Mouse (Mus musculus) induced T-regulatory cell, adult 2 months (primary cell): Measurements from ENCODE around the gene Rrp36.

Experiments
- DNase-seq: peaks from one replicate; pipeline ENCODE4 v3.0.0-alpha.2; 2012; ENCODE audit warnings: low read depth

The Rrp36 gene

GRCm38 (mm10) chr17:46647279-46647678 lies 26.9 kb downstream of the Rrp36 start:
- no peak for DNase-seq

GRCm38 (mm10) chr17:46646322-46646662 lies 27.9 kb downstream of the Rrp36 start:
- DNase-seq, result no peak

- DNase-seq, result peak; percentile 99
Measured at GRCm38 (mm10) chr17:46645561-46646321, 28.4 kb downstream of the Rrp36 start, which contains the start of the genes Klc4 and Mrpl2. Klc4 (minus strand) TSS chr17:46646022. Mrpl2 (plus strand) TSS chr17:46646229.

GRCm38 (mm10) chr17:46644916-46645475 lies 29.2 kb downstream of the Rrp36 start:
- no peak for DNase-seq

GRCm38 (mm10) chr17:46644152-46644805 lies 29.9 kb downstream of the Rrp36 start:
- DNase-seq, result no peak

GRCm38 (mm10) chr17:46642060-46642459 lies 32.1 kb downstream of the Rrp36 start:
- DNase-seq, result no peak

- DNase-seq, result no peak
Measured at GRCm38 (mm10) chr17:46639929-46640328, 34.2 kb downstream of the Rrp36 start.

- peak; percentile 72 for DNase-seq
Measured at GRCm38 (mm10) chr17:46636831-46637523, 37.2 kb downstream of the Rrp36 start.

- no peak for DNase-seq
Measured at GRCm38 (mm10) chr17:46629685-46630441, 44.3 kb downstream of the Rrp36 start.

- DNase-seq, result no peak
Measured at GRCm38 (mm10) chr17:46628791-46629684, 45.1 kb downstream of the Rrp36 start, which contains the start of gene Ptk7. Ptk7 (minus strand) TSS chr17:46629504.

GRCm38 (mm10) chr17:46628471-46628790 lies 45.7 kb downstream of the Rrp36 start:
- DNase-seq, result no peak

- DNase-seq, result no peak
Measured at GRCm38 (mm10) chr17:46627409-46627808, 46.7 kb downstream of the Rrp36 start.

- no peak for DNase-seq
Measured at GRCm38 (mm10) chr17:46624598-46624997, 49.6 kb downstream of the Rrp36 start.

GRCm38 (mm10) chr17:46623819-46624557 lies 50.2 kb downstream of the Rrp36 start:
- no peak for DNase-seq

- DNase-seq, result no peak
Measured at GRCm38 (mm10) chr17:46622269-46622668, 51.9 kb downstream of the Rrp36 start.

GRCm38 (mm10) chr17:46621324-46621723 lies 52.8 kb downstream of the Rrp36 start:
- DNase-seq, result no peak

- DNase-seq, result no peak
Measured at GRCm38 (mm10) chr17:46619683-46620357, 54.3 kb downstream of the Rrp36 start.

GRCm38 (mm10) chr17:46618769-46619682 lies 55.1 kb downstream of the Rrp36 start:
- DNase-seq, result no peak

GRCm38 (mm10) chr17:46618394-46618768 lies 55.8 kb downstream of the Rrp36 start:
- no peak for DNase-seq
